Mouse (Mus musculus) testis, adult 2 months (tissue): ENCODE data around the gene Rom1.

ENCODE experiments used
- CTCF ChIP-seq: fragments of 200-500 bp; IDR thresholded peaks from 2 replicates; pipeline ENCODE4 v1.5.1; 2012; ENCODE audit warnings: low read depth, mild to moderate bottlenecking, inconsistent platforms, low read length, moderate library complexity; ENCODE audit not compliant: control insufficient read depth, insufficient read depth, insufficient replicate concordance
- POLR2A ChIP-seq: fragments of 200-500 bp; IDR thresholded peaks from 2 replicates; pipeline ENCODE4 v1.6.1; 2012; ENCODE audit warnings: low read depth, mild to moderate bottlenecking, inconsistent platforms, low read length, moderate library complexity; ENCODE audit not compliant: control insufficient read depth

DNA sequence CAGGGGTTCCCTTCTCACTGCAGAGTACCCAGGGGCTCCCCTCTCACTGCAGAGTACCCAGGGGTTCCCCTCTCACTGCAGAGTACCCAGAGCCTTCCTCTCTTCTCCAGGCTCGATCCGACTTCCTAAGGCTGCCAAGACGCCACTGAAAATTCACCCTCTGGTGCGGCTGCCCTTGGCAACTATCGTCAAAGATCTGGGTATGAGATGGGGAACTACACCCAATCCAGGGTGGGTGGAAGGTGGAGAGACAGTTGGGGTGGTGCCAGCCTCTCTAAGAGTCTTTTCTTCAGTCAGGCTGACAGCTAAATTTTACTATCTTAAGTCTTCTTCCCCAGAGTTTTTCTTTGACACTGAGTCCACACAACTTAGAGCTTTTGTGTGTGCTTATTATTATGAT lies 21.0 kb upstream of the Rom1 start:
- no peak for TF ChIP-seq CTCF
- TF ChIP-seq POLR2A: no peak
